4 mouse cellular contexts compared by ENCODE assay signal in the genomic region with DNA sequence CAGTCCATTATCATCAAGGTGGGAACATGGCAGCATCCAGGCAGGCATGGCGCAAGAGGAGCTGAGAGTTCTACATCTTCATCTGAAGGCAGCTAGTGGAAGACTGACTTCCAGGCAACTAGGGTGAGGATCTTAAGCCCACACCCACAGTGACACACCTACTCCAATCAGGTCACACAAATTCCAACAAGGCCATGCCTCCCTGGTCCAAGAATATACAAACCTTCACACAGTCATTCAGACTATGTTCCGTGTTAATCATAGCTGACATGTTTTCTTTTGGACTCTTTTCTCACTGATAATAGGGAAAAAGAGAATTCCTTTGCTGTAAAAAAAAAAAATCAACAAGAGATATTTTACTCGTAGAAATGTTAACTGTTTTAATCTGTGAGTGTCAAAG.
DNase-seq lines count a peak whose midpoint lies in the region; TF ChIP-seq lines count a peak whose summit lies in the region.
"Not testable (repeated sequence)": the region's sequence is repeated elsewhere in the genome, so short reads cannot be mapped to it uniquely, and the experiment has no call there.

No protein-coding gene starts in this region.

- not testable (repeated sequence) for H3K9me3 ChIP-seq in E14TG2a.4 (ENCODE audit: low read length)

- H3K4me1 ChIP-seq in E14TG2a.4 (replicated peaks; ENCODE audit: low read depth, low read length), result peaks cover 65% of the 10 kb centered on the region

- not testable (repeated sequence) for H3K36me3 ChIP-seq in E14TG2a.4 (ENCODE audit: insufficient read depth, low read length)

- DNase-seq in ES-CJ7 (ENCODE audit: low read depth, low spot score) (peak; percentile 51), R1 (ENCODE audit: low read depth, low spot score) (peak; percentile 71), ZHBTc4 (ENCODE audit: low read depth, low spot score) (peak; percentile 61)

- not testable (repeated sequence) for H3K27me3 ChIP-seq in E14TG2a.4 (ENCODE audit: insufficient read depth, low read length)

- H3K4me3 ChIP-seq in E14TG2a.4 (replicated peaks; ENCODE audit: low read length), result peak overlapping the region; percentile 83

- not testable (repeated sequence) for TF ChIP-seq CTCF in E14TG2a.4 (conservative IDR thresholded peaks at IDR 0.05; ENCODE audit: low read length)

Comparison
In these comparisons a context has a peak if more than half of its experiments do, and no peak if none do; other contexts are left out.
1. Peak in every context shown above with its lines: DNase-seq and H3K4me3 ChIP-seq.